Mouse (Mus musculus): ENCODE measurements around the gene Tec. TPM values are rescaled to one million over a fixed set of nuclear protein-coding genes. Genes with fewer than 3 reads are reported as not detected.

The Tec gene
- total RNA-seq, 2 experiments from 2014 or later, result 1.7 to 5.4 TPM

- ATAC-seq (replicated peaks; ENCODE audit: low FRiP score, poor library complexity, severe bottlenecking), result no peak
These were observed 27.0 kb upstream of the Tec start for GRCm38 (mm10) chr5:72895261-72895660.

- 0 out of 2 replicates have a peak, but pooled peaks have one; percentile 54 for ATAC-seq (replicated peaks; ENCODE audit: low FRiP score, poor library complexity, severe bottlenecking)
These were observed 25.7 kb upstream of the Tec start for GRCm38 (mm10) chr5:72893987-72894386.

- ATAC-seq (replicated peaks; ENCODE audit: low FRiP score, poor library complexity, severe bottlenecking), result peak; percentile 75
These were observed 23.3 kb upstream of the Tec start for GRCm38 (mm10) chr5:72891534-72891933.

GRCm38 (mm10) chr5:72888260-72888659 lies 20.0 kb upstream of the Tec start:
- no peak for ATAC-seq (replicated peaks; ENCODE audit: low FRiP score, poor library complexity, severe bottlenecking)

- no peak for ATAC-seq (replicated peaks; ENCODE audit: low FRiP score, poor library complexity, severe bottlenecking)
These were observed 18.4 kb upstream of the Tec start for GRCm38 (mm10) chr5:72886458-72887222.

GRCm38 (mm10) chr5:72883706-72884105 lies 15.4 kb upstream of the Tec start:
- no peak for ATAC-seq (replicated peaks; ENCODE audit: low FRiP score, poor library complexity, severe bottlenecking)

GRCm38 (mm10) chr5:72882412-72882765 lies 14.1 kb upstream of the Tec start:
- no peak for ATAC-seq (replicated peaks; ENCODE audit: low FRiP score, poor library complexity, severe bottlenecking)

- ATAC-seq (replicated peaks; ENCODE audit: low FRiP score, poor library complexity, severe bottlenecking), result no peak
These were observed 13.6 kb upstream of the Tec start for GRCm38 (mm10) chr5:72881748-72882411.

GRCm38 (mm10) chr5:72879736-72880135 lies 11.5 kb upstream of the Tec start:
- ATAC-seq (replicated peaks; ENCODE audit: low FRiP score, poor library complexity, severe bottlenecking), result no peak

GRCm38 (mm10) chr5:72871114-72871513 lies 2.8 kb upstream of the Tec start:
- no peak for ATAC-seq (replicated peaks; ENCODE audit: low FRiP score, poor library complexity, severe bottlenecking)

GRCm38 (mm10) chr5:72869779-72870608 lies 1.7 kb upstream of the Tec start:
- ATAC-seq (replicated peaks; ENCODE audit: low FRiP score, poor library complexity, severe bottlenecking), result no peak

GRCm38 (mm10) chr5:72867036-72867672 lies 1.1 kb downstream of the Tec start:
- ATAC-seq (replicated peaks; ENCODE audit: low FRiP score, poor library complexity, severe bottlenecking), result no peak

GRCm38 (mm10) chr5:72866260-72866905 lies 1.9 kb downstream of the Tec start:
- no peak for ATAC-seq (replicated peaks; ENCODE audit: low FRiP score, poor library complexity, severe bottlenecking)

GRCm38 (mm10) chr5:72864654-72865178 lies 3.6 kb downstream of the Tec start:
- ATAC-seq (replicated peaks; ENCODE audit: low FRiP score, poor library complexity, severe bottlenecking), result no peak

- no peak for ATAC-seq (replicated peaks; ENCODE audit: low FRiP score, poor library complexity, severe bottlenecking)
These were observed 5.1 kb downstream of the Tec start for GRCm38 (mm10) chr5:72863166-72863565.

GRCm38 (mm10) chr5:72861726-72862385 lies 6.4 kb downstream of the Tec start:
- no peak for ATAC-seq (replicated peaks; ENCODE audit: low FRiP score, poor library complexity, severe bottlenecking)

GRCm38 (mm10) chr5:72860899-72861298 lies 7.4 kb downstream of the Tec start:
- no peak for ATAC-seq (replicated peaks; ENCODE audit: low FRiP score, poor library complexity, severe bottlenecking)

- ATAC-seq (replicated peaks; ENCODE audit: low FRiP score, poor library complexity, severe bottlenecking), result no peak
These were observed 10.0 kb downstream of the Tec start for GRCm38 (mm10) chr5:72858306-72858705.

- no peak for ATAC-seq (replicated peaks; ENCODE audit: low FRiP score, poor library complexity, severe bottlenecking)
These were observed 10.5 kb downstream of the Tec start for GRCm38 (mm10) chr5:72857756-72858155.

Data from erythroblast, adult 5-6 weeks (primary cell).